ENCODE assay signal across 8 mouse cellular contexts in genomic region chrX:169977856-169978435, GRCm38 (mm10). TPM values are rescaled to one million over a fixed set of nuclear protein-coding genes. Genes with fewer than 3 reads are reported as not detected.
A peak's percentile ranks its signal among the peaks of the same experiment; 100 is the strongest.
DNase-seq lines count a peak whose midpoint lies in the region; ATAC-seq and TF ChIP-seq lines count a peak whose summit lies in the region.
"Not testable (repeated sequence)": the region's sequence is repeated elsewhere in the genome, so short reads cannot be mapped to it uniquely, and the experiment has no call there.

No protein-coding gene starts in this region.

- not testable (repeated sequence) for TF ChIP-seq POLR2A in bone marrow macrophage, adult 2 months (IDR thresholded peaks at IDR 0.05; ENCODE audit: borderline replicate concordance, low read depth, low read length)

- ATAC-seq in stomach, postnatal 0 days (ENCODE audit: low FRiP score, low TSS enrichment), result not testable (repeated sequence)

- TF ChIP-seq EP300 in stomach, postnatal 0 days (optimal IDR thresholded peaks at IDR 0.05), result not testable (repeated sequence)

- intact Hi-C loops in heart, postnatal 10 days (cut with DNase I), result not testable (repeated sequence)

- H3K36me3 ChIP-seq in macrophage (ENCODE audit: inconsistent target), result peaks cover 14% of the 10 kb centered on the region
- not testable (repeated sequence) for H3K36me3 ChIP-seq in stomach, postnatal 0 days (ENCODE audit: control insufficient read depth, insufficient read depth, low read length)

- not testable (repeated sequence) for H3K4me2 ChIP-seq in stomach, postnatal 0 days (replicated peaks; ENCODE audit: low read depth)

- H3K79me2 ChIP-seq in macrophage (ENCODE audit: inconsistent target), result peaks cover 55% of the 10 kb centered on the region

- peak; percentile 20 for DNase-seq in CD4-positive, CD25-positive, alpha-beta regulatory T cell, adult 2 months (ENCODE audit: low read depth, low spot score)
- DNase-seq in cerebellum, adult 9-10 months, result peak; percentile 18
- peak; percentile 13 to 21 for DNase-seq in gastrocnemius, adult 8-10 months (ENCODE audit: low spot score in 2 of 2)
- DNase-seq in heart, postnatal 10 days, result peak; percentile 31 to 34
- DNase-seq in layer of hippocampus, adult 2 months (ENCODE audit: low spot score in 2 of 2), result not testable (repeated sequence)
- peak; percentile 14 for DNase-seq in stomach, postnatal 0 days (ENCODE audit: low spot score)

- 0 out of 2 replicates have a peak overlapping the region, but pooled peaks have one; percentile 0 for H3K9ac ChIP-seq in stomach, postnatal 0 days (ENCODE audit: low read length)

- not testable (repeated sequence) for TF ChIP-seq CTCF in bone marrow macrophage, adult 2 months (IDR thresholded peaks at IDR 0.05; ENCODE audit: low read depth, low read length); layer of hippocampus, adult 2 months (conservative IDR thresholded peaks at IDR 0.05); stomach, postnatal 0 days (IDR thresholded peaks at IDR 0.05; ENCODE audit: low read depth)

- not testable (repeated sequence) for H3K27me3 ChIP-seq in stomach, postnatal 0 days (ENCODE audit: control insufficient read depth, insufficient read depth, low read length)

- peak overlapping the region; percentile 89 for H3K27ac ChIP-seq in bone marrow macrophage, adult 2 months (ENCODE audit: insufficient read depth, low read depth, low read length)
- H3K27ac ChIP-seq in layer of hippocampus, adult 2 months, result peak overlapping the region; percentile 46
- H3K27ac ChIP-seq in macrophage, result peak overlapping the region; percentile 71
- H3K27ac ChIP-seq in stomach, postnatal 0 days (replicated peaks), result not testable (repeated sequence)

- WGBS in macrophage (ENCODE audit: missing documents), result 92% methylated on average over 7 of the region's 7 CpGs
- 85% methylated on average over 7 of the region's 7 CpGs for WGBS in stomach, postnatal 0 days

- peak overlapping the region; percentile 51 for H3K4me3 ChIP-seq in bone marrow macrophage, adult 2 months (ENCODE audit: insufficient read depth, low read length)
- peak overlapping the region; percentile 22; the same call in 1 of the 2 replicates for H3K4me3 ChIP-seq in layer of hippocampus, adult 2 months
- peak overlapping the region; percentile 9 for H3K4me3 ChIP-seq in macrophage (ENCODE audit: inconsistent target)
- H3K4me3 ChIP-seq in stomach, postnatal 0 days (ENCODE audit: low read depth, low read length), result not testable (repeated sequence)

- H3K4me1 ChIP-seq in bone marrow macrophage, adult 2 months (ENCODE audit: control insufficient read depth, insufficient read depth, low read length), result peaks cover 56% of the 10 kb centered on the region
- H3K4me1 ChIP-seq in stomach, postnatal 0 days (replicated peaks; ENCODE audit: control insufficient read depth, insufficient read depth), result not testable (repeated sequence)

- not testable (repeated sequence) for H3K9me3 ChIP-seq in stomach, postnatal 0 days (ENCODE audit: control insufficient read depth, low read length)

RNA-seq across cellular contexts. Expression of gene Gm21887, which starts 31.5 kb away (rescaled TPM):
- polyA plus RNA-seq in bone marrow macrophage, adult 2 months (2012; ENCODE audit: insufficient read depth, insufficient read length, missing spikeins), result 94.6 and 113 TPM in 2 replicates
- 10 to 100 TPM; 16.4 to 40.2 (median 21.6) TPM for total RNA-seq in gastrocnemius, adult 8-10 months (2022)
- 10 to 100 TPM; 58.4 to 63.1 TPM for total RNA-seq in heart, postnatal 10 days (2021)
- total RNA-seq in layer of hippocampus, adult 2 months (2021), result 100 to 1,000 TPM; 208 to 264 TPM
- total RNA-seq in macrophage (2018; cell fraction: chromatin; rRNA removed), result 1,000 to 10,000 TPM in 16 of 26 experiments, 100 to 1,000 TPM in 10; 644 to 7,809 (median 1,101) TPM
- total RNA-seq in macrophage (2018; cell fraction: cytosol; rRNA removed), result 100 to 1,000 TPM in 1 of 26 experiments, 10 to 100 TPM in 25; 11.8 to 160 (median 27.3) TPM
- 1,000 to 10,000 TPM in 5 of 26 experiments, 100 to 1,000 TPM in 20, 10 to 100 TPM in 1; 96.6 to 1,945 (median 481) TPM for total RNA-seq in macrophage (2018; cell fraction: nucleus; rRNA removed)
- 45.5 to 114 TPM (median 105 TPM) in 3 replicates for polyA plus RNA-seq in macrophage (2018)
- 90.6 and 93.1 TPM in 2 replicates for polyA plus RNA-seq in stomach, postnatal 0 days (2015; fragmentation: Nextera tagmentation; extraction: Ambion mirVana)
